Mouse (Mus musculus) intestine, embryonic 15.5 days (tissue): ENCODE data around the gene Bcl11b. TPM values are rescaled to one million over a fixed set of nuclear protein-coding genes. Genes with fewer than 3 reads are reported as not detected.

Source experiments
- ATAC-seq: fragments of 200-750 bp; cut with Nextera tagmentation; 2 replicates; pipeline ENCODE4 v1.8.0; 2017; ENCODE audit warnings: moderate TSS enrichment, moderate library complexity
- H3K27ac ChIP-seq: fragments of 300-500 bp; sonication (generic); 2 replicates; pipeline ENCODE4 v1.5.1; 2015; ENCODE audit warnings: mild to moderate bottlenecking, inconsistent platforms
- H3K27me3 ChIP-seq: fragments of 300-500 bp; sonication (generic); replicated peaks from 2 replicates; pipeline ENCODE4 v1.6.1; 2015; ENCODE audit warnings: inconsistent platforms
- H3K36me3 ChIP-seq: fragments of 300-500 bp; sonication (generic); 2 replicates; pipeline ENCODE4 v1.6.1; 2015; ENCODE audit warnings: inconsistent platforms
- H3K4me1 ChIP-seq: fragments of 300-500 bp; sonication (generic); replicated peaks from 2 replicates; pipeline ENCODE4 v1.6.1; 2015; ENCODE audit warnings: inconsistent platforms
- H3K4me2 ChIP-seq: fragments of 300-500 bp; sonication (generic); replicated peaks from 2 replicates; pipeline ENCODE4 v1.6.1; 2015; ENCODE audit warnings: mild to moderate bottlenecking, inconsistent platforms
- H3K4me3 ChIP-seq: fragments of 300-500 bp; sonication (generic); replicated peaks from 2 replicates; pipeline ENCODE4 v1.5.1; 2015; ENCODE audit warnings: inconsistent platforms
- H3K9ac ChIP-seq: fragments of 300-500 bp; sonication (generic); 2 replicates; pipeline ENCODE4 v1.6.1; 2015; ENCODE audit warnings: inconsistent platforms
- H3K9me3 ChIP-seq: fragments of 300-500 bp; sonication (generic); 2 replicates; pipeline ENCODE4 v1.6.1; 2016; ENCODE audit warnings: inconsistent platforms
- WGBS: fragments of 180-500 bp; shearing (Covaris S2); methylation state at CpG from one replicate; pipeline ENCODE4 v1.1.7; 2015; 5-methylcytosine and 5-hydroxymethylcytosine counted together
- polyA plus RNA-seq: library from polyadenylated mRNA; unstranded; fragments of >200 nt; fragmentation: Nextera tagmentation; extraction: Ambion mirVana; gene quantifications from 2 replicates; pipeline ENCODE4 v1.2.1, GENCODE M21; 2015

Bcl11b gene
- polyA plus RNA-seq, 1 experiment from 2014 or later = 6.9 TPM

DNA sequence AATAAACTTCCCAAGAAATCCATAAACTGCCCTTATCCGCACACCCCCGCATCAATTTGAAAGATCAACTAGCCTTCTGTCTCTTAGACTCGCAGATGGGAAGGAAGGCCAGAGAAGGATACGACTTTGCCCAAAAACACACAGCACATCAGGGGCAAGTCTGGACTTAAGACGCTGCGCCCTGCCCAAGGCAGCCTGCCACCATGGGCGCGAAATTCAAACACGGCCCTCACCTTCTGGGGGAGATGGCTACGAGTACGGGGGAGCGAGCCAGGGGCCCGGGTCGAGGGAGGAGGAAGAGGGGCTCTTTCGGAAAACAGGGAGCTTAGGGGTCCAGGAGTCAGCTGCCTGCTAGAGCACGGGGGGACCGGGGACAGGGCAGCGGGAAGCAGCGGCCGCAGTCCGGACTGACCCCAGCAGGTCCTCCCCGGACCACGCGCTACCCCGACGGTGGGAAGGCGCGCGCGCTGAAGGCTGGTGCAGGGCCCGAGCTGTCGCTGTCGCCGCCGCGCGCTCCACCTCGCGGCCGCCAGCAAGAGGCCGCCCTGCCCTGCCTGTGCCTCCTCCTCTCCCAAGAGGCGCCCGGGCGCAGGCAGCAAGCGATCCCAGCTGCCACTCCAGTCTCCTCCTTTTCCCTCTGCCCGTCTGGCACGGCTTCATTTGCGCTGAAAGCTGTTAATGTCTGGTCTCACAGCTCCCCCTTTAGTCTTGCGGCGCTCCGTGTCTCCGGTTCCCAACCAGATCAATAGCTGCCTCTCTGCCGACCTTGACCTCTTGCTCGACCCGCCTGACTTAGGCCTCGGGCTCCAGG is 2.6 kb upstream of the Bcl11b start:
- peak overlapping the region; percentile 99 for H3K27ac ChIP-seq

DNA sequence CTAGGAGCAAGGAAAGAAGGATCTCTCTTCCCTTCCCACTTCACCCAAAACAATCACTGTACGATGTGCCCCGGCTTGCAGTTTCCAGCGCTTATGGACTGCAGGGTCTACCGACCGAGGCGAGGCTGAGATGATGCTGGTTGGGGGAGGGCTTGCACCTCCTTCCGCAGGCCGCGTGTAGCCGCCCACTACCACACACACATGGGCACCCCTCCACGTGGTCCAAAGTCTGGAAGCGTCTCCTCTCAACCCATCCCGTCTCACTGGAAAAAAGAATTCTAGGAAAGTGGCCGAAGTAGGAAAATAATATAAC is 2.0 kb upstream of the Bcl11b start:
- Histone ChIP-seq H3K27me3 (peaks cover 15% of the 10 kb centered on the region), H3K4me2 (peak overlapping the region; percentile 95), H3K4me3 (peak overlapping the region; percentile 59), H3K9me3 (no peaks in the 10 kb centered on the region), H3K27ac (peak overlapping the region; percentile 99), H3K9ac (peak overlapping the region; percentile 42), H3K4me1 (peaks cover 19% of the 10 kb centered on the region), H3K36me3 (no peaks in the 10 kb centered on the region)
- WGBS = 6% methylated on average over 14 of the region's 14 CpGs
- ATAC-seq = peak; percentile 11; the same call in 1 of the 2 replicates

More for the DNA sequence above, 2.6 kb upstream of the Bcl11b start:
- Histone ChIP-seq H3K27me3 (peaks cover 15% of the 10 kb centered on the region), H3K4me1 (peaks cover 17% of the 10 kb centered on the region), H3K9me3 (no peaks in the 10 kb centered on the region), H3K4me2 (peak overlapping the region; percentile 95), H3K4me3 (peak overlapping the region; percentile 59), H3K36me3 (no peaks in the 10 kb centered on the region), H3K9ac (peak overlapping the region; percentile 23)
- ATAC-seq = peak; percentile 76
- 2% methylated on average over 56 of the region's 56 CpGs for WGBS

DNA sequence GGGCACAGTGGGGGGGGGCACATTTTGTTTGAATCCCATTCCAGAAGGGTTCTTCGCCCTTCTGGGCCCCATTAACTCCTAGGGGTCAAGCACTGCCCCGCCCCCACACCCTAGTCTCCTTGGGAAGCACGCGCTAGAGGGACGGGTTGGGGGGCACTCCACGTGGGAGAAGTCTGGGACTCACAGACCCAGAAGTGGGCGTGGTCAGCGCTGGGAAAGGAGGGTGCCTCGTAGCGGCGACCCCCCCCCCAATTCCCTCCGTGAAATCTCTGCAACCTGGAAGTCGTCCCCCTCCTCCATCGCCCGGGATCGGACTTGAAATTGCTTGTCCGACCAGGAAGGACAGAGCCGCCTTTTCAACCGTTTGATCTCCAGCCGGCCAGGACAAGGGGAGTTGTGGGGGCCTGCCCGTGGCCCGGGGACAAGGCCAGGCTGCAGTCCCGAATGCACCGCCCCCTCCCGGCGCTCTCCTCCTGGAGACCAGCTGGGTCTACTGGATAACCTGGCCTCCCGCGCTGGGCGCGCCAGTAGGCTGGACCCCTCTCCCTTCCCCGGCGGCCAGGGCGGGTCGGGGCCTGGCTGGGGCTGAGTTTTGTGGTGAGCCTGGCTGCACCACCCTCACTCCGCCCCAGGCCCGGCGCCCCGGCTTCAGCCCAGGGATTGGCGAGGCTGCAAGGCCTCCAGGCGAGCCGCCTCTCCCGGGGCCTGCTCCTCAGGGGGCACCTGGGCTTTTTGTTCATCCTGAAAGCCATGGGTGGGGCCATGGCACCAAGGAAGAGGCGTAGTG is 1.5 kb upstream of the Bcl11b start:
- no peaks in the 10 kb centered on the region for H3K36me3 ChIP-seq
- ATAC-seq = peak; percentile 54
- peak overlapping the region; percentile 59 for H3K4me3 ChIP-seq
- peak overlapping the region; percentile 42 for H3K9ac ChIP-seq
- WGBS = 1% methylated on average over 43 of the region's 43 CpGs
- peak overlapping the region; percentile 95 for H3K4me2 ChIP-seq
- peaks cover 15% of the 10 kb centered on the region for H3K27me3 ChIP-seq
- no peaks in the 10 kb centered on the region for H3K9me3 ChIP-seq
- peak overlapping the region; percentile 99 for H3K27ac ChIP-seq
- peaks cover 22% of the 10 kb centered on the region for H3K4me1 ChIP-seq

DNA sequence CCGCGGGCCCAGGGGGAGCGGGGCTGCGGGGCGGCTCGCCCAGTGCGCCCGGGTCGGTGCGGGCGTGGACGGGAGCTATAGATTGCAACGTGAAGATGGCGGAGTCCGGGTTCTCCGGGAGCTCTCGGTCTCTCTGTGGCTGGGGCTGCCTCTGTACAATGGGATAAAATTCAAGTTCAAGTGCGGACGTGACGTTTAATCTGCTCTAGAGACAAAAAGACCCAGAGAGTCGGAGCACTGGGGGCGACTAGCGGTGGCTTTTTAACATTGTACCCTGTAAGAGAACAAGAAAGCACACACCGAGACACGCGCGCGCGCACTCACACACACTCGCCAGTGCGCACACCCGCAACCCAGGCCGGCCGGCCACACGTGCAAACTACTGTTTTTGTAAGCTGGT is 526 bp upstream of the Bcl11b start:
- under 1% methylated on average over 35 of the region's 35 CpGs for WGBS
- Histone ChIP-seq H3K9me3 (no peaks in the 10 kb centered on the region), H3K27me3 (peaks cover 15% of the 10 kb centered on the region), H3K4me3 (peak overlapping the region; percentile 59), H3K4me2 (peak overlapping the region; percentile 95), H3K9ac (peak overlapping the region; percentile 90), H3K36me3 (no peaks in the 10 kb centered on the region), H3K27ac (peak overlapping the region; percentile 99), H3K4me1 (peaks cover 22% of the 10 kb centered on the region)
- ATAC-seq = peak; percentile 75

DNA sequence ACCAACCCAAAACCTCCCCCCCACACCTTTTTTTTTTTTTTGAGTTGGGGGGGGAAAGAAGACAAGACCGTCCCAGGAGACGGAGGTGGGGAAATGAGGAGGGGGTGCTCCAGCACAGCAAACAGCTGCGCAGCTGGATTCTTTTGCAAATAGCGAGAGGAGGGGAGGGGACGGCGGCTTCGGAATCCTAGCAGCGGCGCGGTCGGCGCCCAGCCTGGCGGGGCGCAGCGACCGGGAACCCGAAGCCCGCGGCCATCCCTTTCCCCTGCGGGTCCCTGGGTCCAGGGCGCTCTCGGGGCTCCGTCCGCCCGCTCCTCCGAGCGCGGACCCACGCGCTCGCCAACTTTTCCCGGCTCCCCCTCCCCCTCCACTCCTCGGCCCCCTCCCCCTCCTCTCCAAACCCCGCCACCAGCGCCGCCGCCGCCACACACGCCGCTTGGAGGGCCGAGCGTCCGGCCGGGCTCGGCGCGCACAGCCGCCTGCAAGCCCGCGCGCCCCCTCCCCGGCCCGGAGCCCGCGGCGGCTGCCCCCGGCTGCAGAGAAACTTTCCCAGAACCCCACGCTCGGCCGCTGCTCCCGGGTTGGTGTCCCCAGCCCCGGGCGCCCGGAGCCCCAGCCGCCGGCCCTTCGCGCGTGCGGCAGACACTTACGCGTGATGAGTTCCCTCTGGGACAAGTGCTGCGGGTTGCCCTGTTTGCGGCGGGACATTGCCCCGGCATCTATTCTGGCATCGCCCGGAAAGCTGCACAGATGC is 789 bp downstream of the Bcl11b start:
- WGBS = under 1% methylated on average over 61 of the region's 78 CpGs
- ATAC-seq = no peak
- Histone ChIP-seq H3K4me3 (peak overlapping the region; percentile 59), H3K9ac (peak overlapping the region; percentile 90), H3K4me1 (peaks cover 29% of the 10 kb centered on the region), H3K9me3 (no peaks in the 10 kb centered on the region), H3K27ac (peak overlapping the region; percentile 99), H3K4me2 (peak overlapping the region; percentile 95), H3K36me3 (no peaks in the 10 kb centered on the region), H3K27me3 (peaks cover 15% of the 10 kb centered on the region)

DNA sequence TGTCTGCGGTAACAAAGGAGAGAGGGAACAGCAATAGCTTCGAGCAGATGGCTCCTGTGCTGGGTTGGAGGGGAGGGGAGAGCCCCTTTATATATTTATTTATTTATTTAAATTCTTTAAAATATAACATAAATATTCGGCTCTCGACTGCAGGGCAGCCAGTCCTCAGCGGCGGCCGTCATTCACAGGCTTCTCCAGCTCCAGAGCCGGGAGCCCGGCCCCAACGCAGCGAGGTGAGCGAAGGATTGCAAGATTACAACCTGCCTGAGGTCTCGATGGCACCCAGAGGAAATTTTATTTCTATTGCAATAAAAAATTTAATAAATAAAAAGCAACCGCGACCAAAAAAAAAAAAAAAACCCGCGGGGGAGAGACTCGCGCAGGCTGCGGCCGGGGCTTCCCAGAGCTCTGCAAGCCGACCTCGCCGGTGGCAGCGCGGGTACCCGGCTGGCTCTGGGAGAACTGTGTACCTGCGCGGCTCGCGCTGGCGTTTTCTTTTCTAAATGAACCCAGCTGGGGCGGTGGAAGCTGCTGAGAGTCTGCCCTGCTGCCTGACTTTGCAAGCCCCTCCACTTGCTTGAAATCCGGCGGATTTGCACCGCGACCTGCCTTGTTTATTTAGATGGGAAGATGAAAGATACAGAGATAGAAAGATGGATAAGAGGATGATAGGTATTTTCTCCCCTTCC is 1.6 kb downstream of the Bcl11b start:
- Histone ChIP-seq H3K4me2 (peak overlapping the region; percentile 95), H3K27me3 (peaks cover 15% of the 10 kb centered on the region), H3K27ac (no peak overlapping the region), H3K9me3 (no peaks in the 10 kb centered on the region), H3K36me3 (no peaks in the 10 kb centered on the region), H3K4me3 (peak overlapping the region; percentile 59), H3K4me1 (peaks cover 29% of the 10 kb centered on the region), H3K9ac (peak overlapping the region; percentile 90)
- WGBS = 5% methylated on average over 37 of the region's 37 CpGs
- no peak for ATAC-seq

DNA sequence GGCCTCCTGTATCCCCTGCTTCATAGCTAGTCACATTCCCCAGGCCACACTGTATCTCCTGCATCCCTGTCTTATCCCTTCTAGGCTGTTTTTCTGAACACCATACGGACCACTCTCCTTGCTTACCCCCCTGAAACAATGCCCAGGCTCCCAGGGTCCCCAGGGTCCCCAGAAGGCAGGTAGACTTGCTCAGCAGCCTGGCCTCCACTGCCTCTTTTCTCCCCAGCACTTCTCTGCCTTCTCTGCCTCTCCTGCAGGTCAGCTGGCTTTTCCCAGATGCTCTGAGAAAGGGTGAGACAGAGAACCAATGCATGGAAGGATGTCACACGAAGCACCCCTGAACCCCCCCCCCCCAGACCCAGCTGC is 2.7 kb downstream of the Bcl11b start:
- no peaks in the 10 kb centered on the region for H3K36me3 ChIP-seq
- peak overlapping the region; percentile 95 for H3K4me2 ChIP-seq
- 38% methylated on average over 2 of the region's 2 CpGs for WGBS
- H3K4me3 ChIP-seq = peak overlapping the region; percentile 59
- H3K27ac ChIP-seq = no peak overlapping the region
- ATAC-seq = no peak
- H3K4me1 ChIP-seq = peaks cover 23% of the 10 kb centered on the region
- H3K27me3 ChIP-seq = peaks cover 12% of the 10 kb centered on the region
- no peaks in the 10 kb centered on the region for H3K9me3 ChIP-seq
- H3K9ac ChIP-seq = peak overlapping the region; percentile 8; the same call in 1 of the 2 replicates

DNA sequence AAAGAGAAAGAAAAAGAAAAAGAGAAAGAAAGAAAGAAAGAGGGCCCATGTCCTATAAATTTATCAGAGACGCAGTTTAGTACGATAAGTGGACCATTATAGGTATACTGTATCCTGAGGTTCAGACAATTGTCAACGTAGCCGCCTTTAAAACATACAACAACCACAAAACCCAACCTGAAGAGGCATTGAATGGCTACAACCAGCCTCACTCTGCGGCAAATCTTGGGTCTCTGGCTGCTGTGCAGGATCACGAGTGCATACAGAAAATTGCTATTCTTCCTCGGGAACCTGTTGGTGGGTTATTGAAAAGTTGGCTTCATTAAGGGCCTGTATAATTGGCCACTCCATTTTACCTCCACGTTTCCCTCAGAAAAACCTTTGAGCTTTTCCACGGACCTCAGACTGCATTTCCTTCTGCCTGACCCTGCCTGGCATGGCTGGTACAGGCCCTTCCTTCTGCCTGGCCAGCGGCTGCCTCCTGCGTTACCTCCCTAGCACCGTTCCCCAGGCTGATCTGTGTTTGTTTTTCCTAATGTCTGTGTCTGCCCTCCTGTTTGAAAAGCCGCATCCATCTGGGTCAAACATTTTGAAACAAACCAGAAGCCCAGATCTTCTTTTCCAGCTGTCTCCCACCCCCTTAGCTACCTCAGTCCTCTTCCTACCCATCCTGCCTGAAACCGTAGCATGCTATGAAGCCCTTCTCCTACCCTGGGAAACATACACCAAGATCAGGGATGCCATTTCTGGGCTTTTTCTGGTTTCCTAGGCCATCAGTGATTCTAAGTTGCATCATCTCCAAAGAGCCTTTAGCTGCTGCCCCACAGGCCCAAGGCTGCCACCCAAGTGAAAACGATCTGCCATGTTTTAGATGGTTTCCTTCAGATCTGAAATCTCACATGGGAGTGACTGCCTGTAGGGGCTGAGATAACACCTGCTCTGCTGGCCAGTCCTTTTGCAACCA is 3.4 kb downstream of the Bcl11b start:
- peak overlapping the region; percentile 95 for H3K4me2 ChIP-seq
- peak overlapping the region; percentile 59; the same call in 1 of the 2 replicates for H3K4me3 ChIP-seq
- H3K9ac ChIP-seq = peak overlapping the region; percentile 8; the same call in 1 of the 2 replicates
- WGBS = 60% methylated on average over 15 of the region's 15 CpGs
- ATAC-seq = no peak
- no peaks in the 10 kb centered on the region for H3K9me3 ChIP-seq
- peaks cover 5% of the 10 kb centered on the region for H3K27me3 ChIP-seq
- H3K4me1 ChIP-seq = peaks cover 19% of the 10 kb centered on the region
- no peaks in the 10 kb centered on the region for H3K36me3 ChIP-seq
- H3K27ac ChIP-seq = no peak overlapping the region

DNA sequence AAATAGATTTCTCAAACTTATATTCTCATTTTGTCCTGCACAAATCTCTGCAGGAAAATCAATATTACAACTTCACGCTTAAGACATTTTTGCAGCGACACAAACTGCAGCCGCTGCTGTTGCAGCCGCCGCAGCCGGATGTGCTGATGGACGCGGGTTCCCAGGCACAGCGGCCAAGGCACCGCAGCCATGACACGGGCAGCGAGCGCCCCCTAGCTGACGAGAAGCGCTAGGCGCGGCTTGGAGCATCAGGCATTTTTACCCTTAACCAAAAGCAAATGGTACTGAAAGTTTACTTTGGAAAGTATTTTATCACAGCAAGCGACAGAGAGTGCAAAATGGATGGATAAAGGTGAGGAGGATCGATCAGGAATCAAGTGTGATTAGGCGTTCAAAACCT is 4.7 kb downstream of the Bcl11b start:
- Histone ChIP-seq H3K9me3 (no peaks in the 10 kb centered on the region), H3K27ac (no peak overlapping the region), H3K27me3 (no peaks in the 10 kb centered on the region; the same call in 1 of the 2 replicates), H3K4me2 (peak overlapping the region; percentile 41), H3K9ac (no peak overlapping the region), H3K4me1 (peaks cover 20% of the 10 kb centered on the region), H3K4me3 (no peak overlapping the region), H3K36me3 (no peaks in the 10 kb centered on the region)
- ATAC-seq = peak; percentile 55; the same call in 1 of the 2 replicates
- under 1% methylated on average over 20 of the region's 20 CpGs for whole genome bisulfite sequencing

DNA sequence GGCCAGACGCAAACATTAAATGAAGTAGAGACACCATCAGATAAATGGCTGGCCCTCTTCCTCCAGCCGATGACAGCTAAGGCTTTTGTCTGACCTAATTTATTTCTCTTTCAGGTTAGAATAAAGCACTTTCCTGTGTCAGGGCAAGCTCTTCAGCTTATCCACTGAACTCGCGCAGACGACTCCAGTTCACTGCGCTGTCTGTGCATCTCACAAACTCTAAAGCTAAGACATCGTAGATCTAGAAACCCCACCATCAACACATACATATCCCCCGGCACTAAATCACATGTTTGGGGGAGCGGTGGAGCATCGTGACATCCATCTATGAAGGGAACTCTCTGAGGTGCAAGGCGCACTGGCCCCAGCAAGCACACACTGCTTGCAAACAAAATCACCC is 5.5 kb downstream of the Bcl11b start:
- no peak overlapping the region for H3K9ac ChIP-seq
- no peak overlapping the region for H3K4me3 ChIP-seq
- H3K4me1 ChIP-seq = peaks cover 20% of the 10 kb centered on the region
- no peak overlapping the region for H3K27ac ChIP-seq
- H3K27me3 ChIP-seq = no peaks in the 10 kb centered on the region; the same call in 1 of the 2 replicates
- WGBS = 63% methylated on average over 11 of the region's 11 CpGs
- H3K9me3 ChIP-seq = no peaks in the 10 kb centered on the region
- ATAC-seq = no peak
- H3K36me3 ChIP-seq = no peaks in the 10 kb centered on the region
- 0 out of 2 replicates have a peak overlapping the region, but pooled peaks have one; percentile 5 for H3K4me2 ChIP-seq

DNA sequence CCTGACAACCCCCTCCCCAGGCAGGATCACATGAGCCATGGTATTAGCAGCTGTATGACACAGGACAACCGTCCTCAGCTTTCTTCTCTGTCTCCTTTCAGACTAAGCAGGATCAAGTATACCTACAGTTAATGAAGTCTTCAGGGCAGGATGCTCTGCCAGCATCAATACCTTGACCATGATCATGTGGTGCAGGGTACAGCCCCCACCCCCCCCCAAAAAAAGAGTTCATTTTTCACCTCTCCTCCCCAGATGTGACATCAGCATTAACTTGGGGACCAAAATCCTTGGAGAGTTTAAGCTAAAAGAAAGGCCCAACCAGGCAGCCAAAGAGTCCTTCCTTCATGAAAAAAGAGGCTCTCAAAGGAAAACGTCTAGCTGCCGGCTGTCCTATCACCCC is 6.2 kb downstream of the Bcl11b start:
- Histone ChIP-seq H3K36me3 (no peaks in the 10 kb centered on the region), H3K9ac (no peak overlapping the region), H3K4me2 (no peak overlapping the region), H3K9me3 (no peaks in the 10 kb centered on the region), H3K4me3 (no peak overlapping the region), H3K4me1 (peaks cover 20% of the 10 kb centered on the region), H3K27ac (no peak overlapping the region), H3K27me3 (no peaks in the 10 kb centered on the region; the same call in 1 of the 2 replicates)
- no peak for ATAC-seq
- WGBS = 48% methylated on average over 3 of the region's 3 CpGs
